Mouse (Mus musculus): ENCODE results near the gene Uroc1. TPM values are rescaled to one million over a fixed set of nuclear protein-coding genes. Genes with fewer than 3 reads are reported as not detected.

Gene Uroc1
- not detected in 2 replicates for polyA plus RNA-seq (2015; fragmentation: Nextera tagmentation; extraction: Ambion mirVana)

DNA sequence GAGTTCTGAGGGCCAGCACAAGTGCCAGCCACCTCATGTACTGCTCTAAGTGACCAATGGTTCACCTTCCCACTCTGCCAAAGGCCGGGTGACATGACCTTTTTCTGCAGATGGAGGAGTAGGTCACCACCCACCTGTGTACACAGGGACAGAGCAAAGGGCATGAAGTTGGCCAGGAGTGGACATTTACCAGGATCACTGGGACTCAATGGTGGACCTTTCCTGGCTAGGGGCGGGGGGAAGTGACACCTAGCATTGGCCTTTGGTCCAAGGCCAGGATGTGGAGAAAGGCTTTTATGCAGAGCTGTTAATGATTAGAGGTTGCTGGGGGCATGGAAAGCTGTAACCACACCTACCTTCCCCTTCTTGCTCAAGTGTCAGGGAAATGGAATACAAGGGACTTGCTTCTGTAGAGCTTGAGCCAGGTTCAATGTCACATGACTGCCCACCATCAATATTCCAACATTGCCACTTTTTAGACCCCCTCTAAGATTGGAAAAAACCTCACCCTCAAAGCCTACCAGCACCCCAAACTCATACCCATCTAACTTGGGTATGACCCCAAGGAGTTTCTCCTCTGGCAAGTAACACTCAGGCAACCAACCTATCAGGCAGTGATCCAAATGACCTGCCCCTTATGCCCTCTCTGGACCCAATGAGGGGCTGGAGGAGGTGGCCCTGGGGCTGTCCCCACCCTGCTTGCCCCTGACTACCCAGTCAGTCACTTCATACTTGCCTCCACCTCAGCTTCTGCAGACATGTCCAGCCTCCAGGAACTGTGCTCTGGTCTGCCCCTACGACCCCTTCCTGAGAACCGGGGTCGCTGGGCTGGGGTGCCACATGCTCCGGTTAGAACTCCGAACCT, at the start of gene Uroc1:
Gene Uroc1 (plus strand): TSS at position 724 of the 865 bp plus-strand sequence.
- H3K4me1 ChIP-seq (replicated peaks), result no peaks in the 10 kb centered on the region; the same call in 1 of the 2 replicates
- WGBS, result 82% methylated on average over 7 of the region's 7 CpGs
- no peak within 1 kb of the TSS for H3K4me2 ChIP-seq
- no peak for ATAC-seq (ENCODE audit: low read depth)
- H3K9ac ChIP-seq, result no peak within 1 kb of the TSS
- no peaks in the 10 kb centered on the region for H3K36me3 ChIP-seq
- no peak within 1 kb of the TSS for H3K27ac ChIP-seq (replicated peaks)
- no peaks in the 10 kb centered on the region for H3K27me3 ChIP-seq
- no peaks in the 10 kb centered on the region for H3K9me3 ChIP-seq
- H3K4me3 ChIP-seq, result no peak within 1 kb of the TSS

DNA sequence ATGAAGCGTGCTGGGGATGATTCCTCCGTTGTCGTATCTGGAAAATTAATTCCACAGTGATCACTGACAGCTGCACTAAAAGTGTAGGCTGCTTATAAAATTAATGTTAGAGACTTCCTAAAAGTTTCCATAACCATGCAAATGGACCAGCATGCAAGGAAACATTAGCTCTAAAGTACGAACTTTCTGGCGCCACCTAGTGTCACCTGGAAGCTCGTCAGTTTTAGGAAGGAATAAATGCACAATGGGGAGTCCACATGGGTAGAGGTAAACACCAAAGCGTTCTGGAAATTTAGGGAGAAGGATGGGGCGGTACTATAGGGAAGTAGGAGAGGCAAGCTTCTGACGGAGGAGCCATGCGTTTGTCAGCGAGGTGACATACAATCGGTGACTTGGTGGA, 44.8 kb upstream of the Uroc1 start:
- no peak overlapping the region for H3K4me2 ChIP-seq
- H3K36me3 ChIP-seq, result no peaks in the 10 kb centered on the region
- H3K4me1 ChIP-seq (replicated peaks), result no peaks in the 10 kb centered on the region
- H3K27ac ChIP-seq (replicated peaks), result no peak overlapping the region
- ATAC-seq (ENCODE audit: low read depth), result no peak
- H3K4me3 ChIP-seq, result no peak overlapping the region
- 0 out of 2 replicates have a peak, but pooled peaks cover 8% of the 10 kb centered on the region for H3K9me3 ChIP-seq
- 59% methylated on average over 12 of the region's 12 CpGs for WGBS
- no peak overlapping the region for H3K9ac ChIP-seq
- H3K27me3 ChIP-seq, result no peaks in the 10 kb centered on the region

DNA sequence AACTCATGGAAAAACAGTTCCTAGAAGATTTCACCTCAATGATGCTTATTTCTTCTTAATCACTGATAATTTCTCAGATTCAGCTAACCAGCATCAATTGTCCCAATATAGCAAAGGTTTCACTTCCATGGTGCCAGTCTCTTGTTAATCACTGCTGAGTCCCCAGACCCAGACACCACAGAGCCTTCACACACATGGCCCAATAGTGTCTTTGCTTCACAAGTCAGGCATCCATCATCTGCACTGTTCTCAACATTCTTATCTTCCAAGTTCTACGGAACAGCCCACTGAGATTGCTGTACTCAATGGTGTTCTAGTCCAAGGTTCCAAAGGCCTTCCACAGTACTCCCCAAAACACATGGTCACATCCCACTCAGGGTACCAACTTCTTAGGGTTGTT, 32.2 kb upstream of the Uroc1 start, which contains the start of gene BC048671:
Gene BC048671 (plus strand): TSS at position 301 of the 400 bp plus-strand sequence.
- no peak for ATAC-seq (ENCODE audit: low read depth)
- no peak within 1 kb of the TSS for H3K4me2 ChIP-seq
- H3K36me3 ChIP-seq, result no peaks in the 10 kb centered on the region
- no peak within 1 kb of the TSS for H3K9ac ChIP-seq
- H3K9me3 ChIP-seq, result 0 out of 2 replicates have a peak, but pooled peaks cover 4% of the 10 kb centered on the region
- no peak within 1 kb of the TSS for H3K27ac ChIP-seq (replicated peaks)
- WGBS, result 100% methylated on average over 1 of the region's 1 CpGs
- H3K27me3 ChIP-seq, result no peaks in the 10 kb centered on the region
- no peaks in the 10 kb centered on the region for H3K4me1 ChIP-seq (replicated peaks)
- no peak within 1 kb of the TSS for H3K4me3 ChIP-seq

DNA sequence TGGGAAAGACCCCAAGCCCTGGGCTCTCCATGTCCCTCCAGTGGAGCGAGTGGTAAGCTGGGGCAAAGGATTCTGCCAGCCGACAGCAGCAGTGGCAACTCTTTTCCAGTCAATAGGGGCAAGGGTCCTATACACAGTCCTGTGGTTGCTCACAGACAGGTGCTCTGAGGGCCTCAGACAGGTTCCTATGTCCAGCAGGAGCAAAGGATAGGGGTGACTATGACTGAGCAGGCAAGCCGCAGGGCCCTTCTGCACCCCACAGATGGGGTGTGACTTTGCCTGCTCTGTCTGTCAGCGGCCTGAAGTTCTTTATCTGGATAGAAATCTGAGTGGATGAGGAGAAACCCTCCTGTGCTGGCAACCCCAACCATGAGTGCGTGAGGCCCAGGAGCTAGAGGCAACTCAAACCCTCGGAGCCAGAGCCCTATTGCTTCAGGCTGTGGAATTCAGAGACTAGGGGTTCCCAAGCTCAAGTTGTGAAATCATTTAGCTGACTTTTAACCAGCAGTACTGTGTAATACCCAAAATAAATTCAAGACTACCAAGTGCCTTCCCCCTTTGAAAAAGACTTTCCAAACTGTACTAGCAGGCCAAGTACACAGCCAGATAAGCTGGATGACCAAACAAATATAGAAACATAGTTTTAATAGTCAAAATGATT, 26.6 kb upstream of the Uroc1 start:
- Histone ChIP-seq H3K9me3 (peaks cover 8% of the 10 kb centered on the region), H3K27me3 (no peaks in the 10 kb centered on the region), H3K36me3 (no peaks in the 10 kb centered on the region), H3K4me1 (replicated peaks) (no peaks in the 10 kb centered on the region), H3K4me3 (no peak overlapping the region), H3K4me2 (no peak overlapping the region), H3K27ac (replicated peaks) (no peak overlapping the region), H3K9ac (no peak overlapping the region)
- ATAC-seq (ENCODE audit: low read depth), result no peak
- 87% methylated on average over 6 of the region's 6 CpGs for WGBS

DNA sequence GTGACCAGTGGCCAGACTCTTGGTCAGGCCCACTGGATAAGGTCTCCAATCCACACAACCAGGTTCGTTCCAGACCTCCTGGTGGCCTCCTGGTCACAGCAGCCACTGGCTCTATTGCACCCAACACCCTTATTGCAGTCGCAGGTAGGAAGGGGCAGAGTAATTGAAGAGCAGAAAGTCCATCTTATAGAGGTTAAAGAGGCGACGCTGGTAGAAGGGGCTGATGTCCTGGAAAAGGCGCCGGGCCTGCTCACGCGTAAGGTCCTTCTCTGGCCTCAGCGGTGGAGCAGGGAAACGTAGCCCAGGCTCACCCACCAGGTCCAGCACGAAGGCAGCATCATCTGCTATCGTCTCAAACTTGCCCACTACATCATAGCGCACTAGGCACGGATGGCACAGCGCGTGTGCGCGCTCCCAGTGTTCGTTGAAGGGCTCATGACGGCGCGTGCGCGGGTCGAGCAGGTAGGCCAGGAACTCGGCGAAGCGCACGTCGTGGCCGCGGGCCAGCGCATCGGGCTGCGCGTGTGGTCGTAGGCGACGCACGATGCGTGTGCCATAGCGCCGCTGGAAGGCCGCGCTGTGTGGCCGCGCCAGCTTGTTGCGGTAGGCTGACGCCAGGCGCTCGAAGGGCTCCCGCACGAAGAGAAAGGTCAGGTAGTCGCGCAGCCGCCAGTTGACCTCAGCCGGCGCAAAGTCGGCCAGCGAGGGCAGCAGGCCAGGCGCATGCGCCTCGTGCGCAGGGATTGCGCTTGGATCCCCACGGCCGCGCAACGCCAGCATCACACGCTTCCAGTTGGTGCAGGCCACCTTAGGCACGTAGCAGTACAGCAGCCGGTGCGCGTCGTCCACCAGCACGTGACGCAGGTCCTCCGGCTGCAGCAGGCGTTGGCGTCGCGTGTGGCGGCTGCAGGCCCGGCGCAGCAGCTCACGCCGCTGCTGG, 24.0 kb upstream of the Uroc1 start:
- no peak for ATAC-seq (ENCODE audit: low read depth)
- Histone ChIP-seq H3K9ac (no peak overlapping the region), H3K4me1 (replicated peaks) (no peaks in the 10 kb centered on the region), H3K36me3 (no peaks in the 10 kb centered on the region), H3K9me3 (peaks cover 8% of the 10 kb centered on the region), H3K27ac (replicated peaks) (no peak overlapping the region), H3K4me3 (no peak overlapping the region), H3K4me2 (no peak overlapping the region), H3K27me3 (no peaks in the 10 kb centered on the region)
- WGBS, result 84% methylated on average over 87 of the region's 87 CpGs

DNA sequence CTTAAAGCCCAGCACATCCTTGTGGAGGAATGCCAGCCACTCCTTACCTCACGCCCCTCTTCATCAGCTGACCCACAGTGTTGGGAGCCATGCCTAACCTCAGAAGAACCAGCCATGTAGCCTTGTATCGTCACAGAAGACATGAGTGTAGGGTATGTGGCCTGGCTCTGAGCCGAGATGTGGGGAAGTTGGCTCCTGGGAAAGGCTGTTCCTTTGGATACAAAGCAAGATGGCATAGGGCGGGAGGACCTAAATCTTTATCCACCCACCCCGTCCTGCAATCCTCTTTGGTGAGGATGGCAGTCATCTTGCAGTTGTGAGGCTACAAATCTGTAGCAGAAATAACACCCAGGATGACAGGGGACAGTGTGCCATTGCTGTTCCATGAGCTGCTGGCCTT, 17.1 kb upstream of the Uroc1 start:
- H3K36me3 ChIP-seq, result no peaks in the 10 kb centered on the region
- no peaks in the 10 kb centered on the region for H3K4me1 ChIP-seq (replicated peaks)
- no peaks in the 10 kb centered on the region for H3K27me3 ChIP-seq

DNA sequence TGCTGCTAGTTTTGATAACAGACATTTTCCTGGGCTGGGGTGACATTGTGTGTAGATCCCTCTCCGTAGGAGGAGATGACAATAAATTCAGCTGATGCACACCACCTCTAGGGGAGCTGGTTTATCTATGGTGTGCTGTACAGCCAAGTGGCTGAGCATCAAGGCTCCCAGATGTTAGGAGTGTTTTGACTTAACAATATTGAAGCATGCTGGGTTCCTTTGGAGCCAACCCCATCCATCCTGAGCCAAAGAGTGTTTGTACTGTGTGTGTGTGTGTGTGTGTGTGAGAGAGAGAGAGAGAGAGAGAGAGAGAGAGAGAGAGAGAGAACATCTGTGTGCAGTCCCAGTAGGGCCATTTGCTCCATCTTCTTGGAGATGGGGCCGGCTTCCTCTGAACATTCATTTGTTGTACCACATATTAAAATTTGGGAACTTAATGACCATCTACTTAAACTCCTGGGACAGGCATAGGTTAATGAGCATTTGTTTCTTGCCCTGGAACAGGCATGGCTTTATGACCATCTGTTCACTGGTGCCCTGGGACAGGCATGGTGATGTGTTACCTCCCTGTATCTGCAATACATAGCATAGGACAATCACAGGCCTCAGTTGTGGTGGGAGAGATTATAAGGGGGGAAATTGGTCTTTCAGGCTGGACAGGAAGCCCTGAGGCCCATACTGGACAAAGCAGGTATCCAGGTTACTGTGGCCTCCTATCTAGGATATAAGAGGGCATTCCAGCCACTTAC, 15.4 kb upstream of the Uroc1 start:
- WGBS, result 55% methylated on average over 2 of the region's 2 CpGs
- no peaks in the 10 kb centered on the region for H3K4me1 ChIP-seq (replicated peaks)
- no peaks in the 10 kb centered on the region for H3K36me3 ChIP-seq
- H3K27ac ChIP-seq (replicated peaks), result peak overlapping the region; percentile 29; the same call in 1 of the 2 replicates
- H3K4me2 ChIP-seq, result no peak overlapping the region
- peak; percentile 69 for ATAC-seq (ENCODE audit: low read depth)
- H3K4me3 ChIP-seq, result no peak overlapping the region
- no peaks in the 10 kb centered on the region for H3K9me3 ChIP-seq
- no peaks in the 10 kb centered on the region for H3K27me3 ChIP-seq
- H3K9ac ChIP-seq, result no peak overlapping the region

More for the DNA sequence above, 17.1 kb upstream of the Uroc1 start:
- no peak overlapping the region for H3K4me2 ChIP-seq
- 86% methylated on average over 5 of the region's 5 CpGs for WGBS
- no peaks in the 10 kb centered on the region for H3K9me3 ChIP-seq
- no peak overlapping the region for H3K27ac ChIP-seq (replicated peaks)
- no peak for ATAC-seq (ENCODE audit: low read depth)
- no peak overlapping the region for H3K4me3 ChIP-seq
- H3K9ac ChIP-seq, result no peak overlapping the region

DNA sequence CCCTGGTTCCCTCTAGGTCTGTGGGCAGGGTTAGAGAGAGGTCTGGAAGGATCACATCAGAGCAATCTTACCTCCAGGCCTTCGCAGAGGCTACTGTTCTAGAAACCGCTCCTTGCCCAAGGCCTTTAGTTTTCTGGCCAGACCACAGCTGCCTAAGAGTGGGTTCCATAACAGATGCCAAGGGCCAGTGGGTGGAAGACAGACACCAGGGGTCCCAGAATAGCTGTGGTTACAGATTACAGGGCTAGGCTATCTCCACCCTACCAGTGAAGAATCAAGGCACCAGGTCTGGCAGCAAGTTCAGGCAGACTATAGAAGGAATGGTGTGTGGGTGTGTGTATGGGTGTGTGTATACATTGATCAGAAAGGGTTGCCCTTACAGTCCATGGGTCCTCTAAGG, 14.1 kb upstream of the Uroc1 start:
- H3K27ac ChIP-seq (replicated peaks), result no peak overlapping the region
- no peak for ATAC-seq (ENCODE audit: low read depth)
- H3K4me1 ChIP-seq (replicated peaks), result no peaks in the 10 kb centered on the region
- H3K36me3 ChIP-seq, result no peaks in the 10 kb centered on the region
- H3K9me3 ChIP-seq, result no peaks in the 10 kb centered on the region
- no peak overlapping the region for H3K4me3 ChIP-seq
- H3K27me3 ChIP-seq, result 0 out of 2 replicates have a peak, but pooled peaks cover under 1% of the 10 kb centered on the region
- 96% methylated on average over 2 of the region's 2 CpGs for WGBS
- no peak overlapping the region for H3K9ac ChIP-seq
- no peak overlapping the region for H3K4me2 ChIP-seq

DNA sequence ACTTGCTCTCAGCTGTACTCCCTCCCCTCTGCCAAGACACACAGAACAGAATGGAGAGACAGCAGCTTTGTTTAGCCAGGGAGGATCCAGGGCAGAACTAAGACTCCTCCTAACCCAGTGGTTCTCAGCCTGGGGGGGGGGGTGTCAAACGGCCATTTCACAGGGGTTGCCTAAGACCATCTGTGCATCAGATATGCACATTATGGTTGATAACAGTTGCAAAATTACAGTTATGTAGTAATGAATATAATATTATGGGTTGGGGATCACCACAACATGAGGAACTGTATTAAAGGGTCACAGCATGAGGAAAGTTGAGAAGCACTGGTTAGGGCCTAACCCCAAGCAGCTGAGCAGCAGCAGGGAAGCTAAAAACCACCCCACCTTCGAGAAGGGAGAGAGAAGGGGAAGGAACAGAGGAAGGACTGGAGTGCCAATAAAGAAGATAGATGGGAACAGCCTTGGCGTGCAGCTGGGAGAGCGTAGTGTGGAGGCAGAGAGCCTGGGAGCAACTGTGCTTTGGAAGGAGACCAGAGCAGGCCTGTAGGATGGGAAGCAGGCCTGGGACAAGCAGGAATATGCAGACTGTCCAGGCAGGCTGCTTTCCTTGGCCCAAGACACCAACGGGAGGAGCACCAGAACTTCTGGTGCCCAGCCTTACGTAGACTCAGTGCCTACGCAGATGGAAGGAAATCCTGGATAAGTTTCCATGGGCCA, 13.5 kb upstream of the Uroc1 start:
- Histone ChIP-seq H3K9ac (no peak overlapping the region), H3K36me3 (no peaks in the 10 kb centered on the region), H3K27ac (replicated peaks) (no peak overlapping the region), H3K4me2 (no peak overlapping the region), H3K4me1 (replicated peaks) (peaks cover 1% of the 10 kb centered on the region; the same call in 1 of the 2 replicates), H3K4me3 (no peak overlapping the region), H3K9me3 (no peaks in the 10 kb centered on the region), H3K27me3 (peaks cover 6% of the 10 kb centered on the region)
- WGBS, result 77% methylated on average over 7 of the region's 7 CpGs
- ATAC-seq (ENCODE audit: low read depth), result no peak

DNA sequence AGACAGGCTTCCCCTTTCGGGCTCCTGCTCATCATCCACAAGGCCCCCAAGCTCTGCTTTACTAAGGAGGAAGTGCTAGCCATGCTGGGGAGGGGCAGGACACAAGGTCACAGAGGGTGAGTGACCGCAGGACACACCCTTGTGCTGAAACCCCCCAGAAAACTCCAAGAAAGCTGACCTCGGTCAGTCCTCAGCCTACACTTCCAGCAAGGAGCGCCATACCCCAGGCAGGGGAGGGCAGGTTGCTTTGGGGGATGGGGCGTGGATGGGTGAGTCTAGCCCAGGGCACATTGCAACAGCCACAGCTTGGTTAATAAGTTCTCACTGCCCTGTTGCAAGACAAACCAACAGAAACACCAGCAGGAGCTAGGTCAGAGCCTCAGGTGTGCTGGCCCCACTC, 12.7 kb upstream of the Uroc1 start:
- Histone ChIP-seq H3K36me3 (no peaks in the 10 kb centered on the region), H3K27me3 (peaks cover 14% of the 10 kb centered on the region), H3K27ac (replicated peaks) (no peak overlapping the region), H3K4me3 (no peak overlapping the region), H3K4me2 (no peak overlapping the region), H3K4me1 (replicated peaks) (peaks cover 8% of the 10 kb centered on the region), H3K9me3 (no peaks in the 10 kb centered on the region), H3K9ac (no peak overlapping the region)
- ATAC-seq (ENCODE audit: low read depth), result no peak
- 89% methylated on average over 5 of the region's 5 CpGs for WGBS

DNA sequence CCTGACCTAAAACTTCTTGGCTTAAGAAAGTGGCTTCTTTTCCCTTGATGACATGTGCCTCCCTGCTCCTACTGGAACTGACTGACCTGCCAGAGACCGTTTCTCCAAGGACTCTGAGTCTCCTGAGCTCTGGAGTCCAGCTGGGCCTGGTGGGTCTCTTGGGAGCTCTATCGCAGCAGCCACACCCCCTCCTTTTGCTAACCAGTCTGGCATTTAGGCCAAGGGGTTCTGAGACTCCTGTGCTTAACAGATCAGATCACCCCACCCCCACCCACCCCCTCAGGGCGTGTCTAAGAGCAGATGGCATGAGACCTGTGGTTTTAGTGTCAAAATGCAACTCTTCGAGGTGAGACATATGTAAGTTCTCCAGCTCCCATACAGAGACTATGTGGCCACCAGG, 11.3 kb upstream of the Uroc1 start:
- Histone ChIP-seq H3K27ac (replicated peaks) (no peak overlapping the region), H3K4me3 (no peak overlapping the region), H3K36me3 (no peaks in the 10 kb centered on the region), H3K9me3 (no peaks in the 10 kb centered on the region), H3K4me2 (no peak overlapping the region), H3K9ac (no peak overlapping the region), H3K4me1 (replicated peaks) (peaks cover 8% of the 10 kb centered on the region), H3K27me3 (peaks cover 20% of the 10 kb centered on the region)
- ATAC-seq (ENCODE audit: low read depth), result no peak
- 60% methylated on average over 4 of the region's 4 CpGs for WGBS

Measured in neural tube, embryonic 13.5 days (tissue).